ENCODE assay signal across 12 mouse cellular contexts in the genomic region with DNA sequence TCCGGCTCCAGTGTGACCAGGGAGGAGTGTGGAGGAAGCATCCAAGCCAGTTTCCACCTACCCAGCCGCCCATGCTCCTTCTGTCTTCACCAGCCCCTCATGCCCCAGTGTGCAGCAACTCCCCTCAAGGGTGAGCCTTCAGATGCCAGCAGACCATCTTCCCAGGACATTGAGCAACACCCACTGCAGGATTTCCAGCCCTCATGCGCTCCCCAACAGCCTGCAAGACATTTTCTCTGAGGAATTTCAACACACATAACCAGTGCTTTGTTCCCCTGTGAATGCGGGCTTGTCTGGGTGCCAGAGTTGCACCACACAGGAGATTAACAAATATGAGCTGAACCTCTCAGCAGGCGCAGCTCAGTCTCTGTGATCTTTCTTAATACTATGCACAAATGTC.
DNase-seq lines count a peak whose midpoint lies in the region; ATAC-seq and TF ChIP-seq lines count a peak whose summit lies in the region.
"Had no signal": no experiment of that assay in that cellular context is flagged by ENCODE, and none has a peak within 500 bp of the region (broad histone marks: within the 10 kb centered on the region; RNA-seq: fewer than 3 reads in every experiment).

No protein-coding gene starts in this region.

- no peaks in the 10 kb centered on the region for H3K27me3 ChIP-seq in hindbrain, embryonic 14.5 days (ENCODE audit: control insufficient read depth, insufficient read depth, low read length)
- H3K27me3 ChIP-seq in hindbrain, embryonic 16.5 days (replicated peaks; ENCODE audit: control insufficient read depth, insufficient read depth, low read length): no peaks in the 10 kb centered on the region
- no peaks in the 10 kb centered on the region for H3K27me3 ChIP-seq in Patski
- H3K27me3 ChIP-seq: heart, embryonic 13.5 days; midbrain, embryonic 12.5 days had no signal

- H3K4me2 ChIP-seq in hindbrain, embryonic 14.5 days (replicated peaks): no peak overlapping the region
- no peak overlapping the region for H3K4me2 ChIP-seq in hindbrain, embryonic 16.5 days (ENCODE audit: low read length)
- H3K4me2 ChIP-seq: heart, embryonic 13.5 days; midbrain, embryonic 12.5 days had no signal

- WGBS in hindbrain, embryonic 14.5 days: 64% methylated on average over 5 of the region's 5 CpGs
- 59% methylated on average over 5 of the region's 5 CpGs for WGBS in hindbrain, embryonic 16.5 days

- CTCF ChIA-PET in Patski (lab: Charles Lee): interaction anchor here (1.0 to 1.4 kb wide), 2 partner anchors 14 to 203 kb away, joined by 3 to 4 read pairs; no protein-coding TSS in a partner anchor

- no peaks in the 10 kb centered on the region for H3K9me3 ChIP-seq in hindbrain, embryonic 14.5 days (ENCODE audit: control insufficient read depth, low read length)
- H3K9me3 ChIP-seq in hindbrain, embryonic 16.5 days (ENCODE audit: control insufficient read depth, low read length): no peaks in the 10 kb centered on the region
- H3K9me3 ChIP-seq: heart, embryonic 13.5 days; midbrain, embryonic 12.5 days had no signal

- POLR2A ChIA-PET in Patski (lab: Charles Lee): no interaction called here

- no peak for ATAC-seq in hindbrain, embryonic 14.5 days (ENCODE audit: low FRiP score)
- no peak for ATAC-seq in hindbrain, embryonic 16.5 days
- ATAC-seq in Patski: peak; percentile 85
- peak; percentile 91 for ATAC-seq in megakaryocyte, adult 5-6 weeks (ENCODE audit: poor library complexity, severe bottlenecking)

- H3K36me3 ChIP-seq in hindbrain, embryonic 14.5 days (replicated peaks; ENCODE audit: control insufficient read depth, insufficient read depth): no peaks in the 10 kb centered on the region
- H3K36me3 ChIP-seq in hindbrain, embryonic 16.5 days (ENCODE audit: control insufficient read depth, insufficient read depth, low read length): no peaks in the 10 kb centered on the region
- H3K36me3 ChIP-seq: G1E; heart, embryonic 13.5 days; midbrain, embryonic 12.5 days had no signal

- H3K4me3 ChIP-seq in hindbrain, embryonic 14.5 days (replicated peaks; ENCODE audit: low read length): no peak overlapping the region
- H3K4me3 ChIP-seq in hindbrain, embryonic 16.5 days (ENCODE audit: low read length): no peak overlapping the region
- H3K4me3 ChIP-seq: heart, embryonic 13.5 days; midbrain, embryonic 12.5 days had no signal

- no peak for TF ChIP-seq CTCF in Patski (IDR thresholded peaks at IDR 0.05)

- no peak overlapping the region for H3K27ac ChIP-seq in hindbrain, embryonic 14.5 days
- H3K27ac ChIP-seq in hindbrain, embryonic 16.5 days (ENCODE audit: low read depth, low read length): no peak overlapping the region
- H3K27ac ChIP-seq: heart, embryonic 13.5 days; midbrain, embryonic 12.5 days had no signal

- peak; percentile 30 for DNase-seq in hindbrain, embryonic 14.5 days (ENCODE audit: low spot score)
- peak; percentile 76 for DNase-seq in Patski (ENCODE audit: low read depth, low spot score)
- DNase-seq in gonadal fat pad, adult 2 months (ENCODE audit: low read depth): peak; percentile 99
- DNase-seq in urinary bladder, postnatal 14 days (ENCODE audit: low spot score): no peak
- no peak for DNase-seq in cerebellum, postnatal 36 days
- DNase-seq in natural killer cell, adult 2 months (ENCODE audit: low spot score in 2 of 2): no peak
- DNase-seq: cerebellum, adult 18-20 months had no signal

- H3K4me1 ChIP-seq in hindbrain, embryonic 14.5 days (replicated peaks; ENCODE audit: control insufficient read depth, insufficient read depth, low read length): no peaks in the 10 kb centered on the region
- no peaks in the 10 kb centered on the region for H3K4me1 ChIP-seq in hindbrain, embryonic 16.5 days (ENCODE audit: control insufficient read depth, insufficient read depth, low read depth, low read length)
- H3K4me1 ChIP-seq: heart, embryonic 13.5 days had no signal

- H3K9ac ChIP-seq in hindbrain, embryonic 14.5 days: no peak overlapping the region
- no peak overlapping the region for H3K9ac ChIP-seq in hindbrain, embryonic 16.5 days (ENCODE audit: low read depth, low read length)
- H3K9ac ChIP-seq: heart, embryonic 13.5 days; midbrain, embryonic 12.5 days had no signal

- in situ Hi-C loops in Patski (cut with MboI; ENCODE audit: low pct_unique_long_range_greater_than_20kb): no loop called here

Comparison
In these comparisons a context has a peak if more than half of its experiments do, and no peak if none do; other contexts are left out.
1. ATAC-seq: peak in Patski (single experiment) and megakaryocyte, adult 5-6 weeks (single experiment); none in hindbrain, embryonic 14.5 days (single experiment) and hindbrain, embryonic 16.5 days (single experiment).
2. DNase-seq: peak in hindbrain, embryonic 14.5 days (single experiment), Patski (single experiment) and gonadal fat pad, adult 2 months (single experiment); none in urinary bladder, postnatal 14 days (single experiment), cerebellum, postnatal 36 days (0 of 2) and natural killer cell, adult 2 months (0 of 2).